ENCODE assay signal across 11 mouse cellular contexts in genomic region chr17:24248641-24249040, GRCm38 (mm10). TPM values are rescaled to one million over a fixed set of nuclear protein-coding genes. Genes with fewer than 3 reads are reported as not detected.
DNase-seq lines count a peak whose midpoint lies in the region; ATAC-seq and TF ChIP-seq lines count a peak whose summit lies in the region.
"Had no signal": no experiment of that assay in that cellular context is flagged by ENCODE, and none has a peak within 500 bp of the region (broad histone marks: within the 10 kb centered on the region; RNA-seq: fewer than 3 reads in every experiment).

No protein-coding gene starts in this region.

- peaks cover 20% of the 10 kb centered on the region for H3K36me3 ChIP-seq in kidney, postnatal 0 days (ENCODE audit: insufficient read depth, low read length)
- H3K36me3 ChIP-seq in liver, embryonic 12.5 days: peaks cover 56% of the 10 kb centered on the region

- H3K27me3 ChIP-seq in kidney, postnatal 0 days (ENCODE audit: insufficient read depth, low read length): no peaks in the 10 kb centered on the region
- H3K27me3 ChIP-seq in liver, embryonic 12.5 days (replicated peaks): no peaks in the 10 kb centered on the region
- H3K27me3 ChIP-seq: embryonic facial prominence, embryonic 12.5 days; neural tube, embryonic 13.5 days had no signal

- H3K4me3 ChIP-seq in kidney, postnatal 0 days (replicated peaks; ENCODE audit: low read depth, low read length): no peak overlapping the region
- peak overlapping the region; percentile 88 for H3K4me3 ChIP-seq in liver, embryonic 12.5 days
- H3K4me3 ChIP-seq: embryonic facial prominence, embryonic 12.5 days; neural tube, embryonic 13.5 days had no signal

- peak; percentile 34 for DNase-seq in cerebellum, adult 9-10 months
- DNase-seq in cerebellum, postnatal 25 days: no peak
- DNase-seq in kidney, postnatal 0 days (ENCODE audit: low spot score): no peak
- DNase-seq in kidney, postnatal 14 days: no peak
- peak; percentile 48 for DNase-seq in 3T3-L1 (ENCODE audit: low read depth, low spot score)
- no peak for DNase-seq in layer of hippocampus, postnatal 36 days
- no peak for DNase-seq in kidney, adult 18-20 months
- DNase-seq: kidney, adult 8-10 months had no signal

- ATAC-seq in kidney, postnatal 0 days (replicated peaks; ENCODE audit: low FRiP score, low read depth): no peak
- ATAC-seq in liver, embryonic 12.5 days: no peak

- WGBS in kidney, postnatal 0 days: 97% methylated on average over 2 of the region's 2 CpGs
- WGBS in liver, embryonic 12.5 days (ENCODE audit: insufficient replicate concordance): 94% methylated on average over 2 of the region's 2 CpGs

- no peaks in the 10 kb centered on the region for H3K9me3 ChIP-seq in kidney, postnatal 0 days (replicated peaks; ENCODE audit: low read length)
- peaks cover 16% of the 10 kb centered on the region for H3K9me3 ChIP-seq in liver, embryonic 12.5 days (replicated peaks)

- no peak overlapping the region for H3K9ac ChIP-seq in kidney, postnatal 0 days (ENCODE audit: low read depth, low read length)
- no peak overlapping the region for H3K9ac ChIP-seq in liver, embryonic 12.5 days
- H3K9ac ChIP-seq: embryonic facial prominence, embryonic 12.5 days; neural tube, embryonic 13.5 days had no signal

- no peak overlapping the region for H3K4me2 ChIP-seq in kidney, postnatal 0 days (ENCODE audit: low read length)
- H3K4me2 ChIP-seq in liver, embryonic 12.5 days: peak overlapping the region; percentile 86
- H3K4me2 ChIP-seq: neural tube, embryonic 13.5 days had no signal

- H3K4me1 ChIP-seq in kidney, postnatal 0 days (replicated peaks; ENCODE audit: insufficient read depth, low read length): no peaks in the 10 kb centered on the region; the same call in 1 of the 2 replicates
- peaks cover 33% of the 10 kb centered on the region for H3K4me1 ChIP-seq in liver, embryonic 12.5 days

- peak; percentile 34; the same call in 1 of the 2 replicates for TF ChIP-seq CTCF in kidney, postnatal 0 days (IDR thresholded peaks at IDR 0.05; ENCODE audit: low read depth)

- H3K27ac ChIP-seq in kidney, postnatal 0 days: no peak overlapping the region
- no peak overlapping the region for H3K27ac ChIP-seq in liver, embryonic 12.5 days
- H3K27ac ChIP-seq: embryonic facial prominence, embryonic 12.5 days; neural tube, embryonic 13.5 days had no signal

RNA-seq across cellular contexts. Expression of gene Ccnf, which starts 2.6 kb away (rescaled TPM):
- 18.3 and 23.2 TPM in 2 replicates for polyA plus RNA-seq in kidney, postnatal 0 days (2015; fragmentation: Nextera tagmentation; extraction: Ambion mirVana)
- polyA plus RNA-seq in liver, embryonic 12.5 days (2016; fragmentation: Nextera tagmentation; extraction: Ambion mirVana): 93.7 and 95.4 TPM in 2 replicates
- 1 to 10 TPM; 4.9 to 6.1 TPM for total RNA-seq in layer of hippocampus, postnatal 36 days (2021)

RNA-seq across cellular contexts. Expression of gene Tedc2, which starts 28.0 kb away (rescaled TPM):
- 6.1 and 6.7 TPM in 2 replicates for polyA plus RNA-seq in kidney, postnatal 0 days (2015; fragmentation: Nextera tagmentation; extraction: Ambion mirVana)
- 12.3 and 12.6 TPM in 2 replicates for polyA plus RNA-seq in liver, embryonic 12.5 days (2016; fragmentation: Nextera tagmentation; extraction: Ambion mirVana)
- 1 to 10 TPM; 8.3 to 9.3 TPM for total RNA-seq in layer of hippocampus, postnatal 36 days (2021)

RNA-seq across cellular contexts. Expression of gene Ntn3, which starts 39.3 kb away (rescaled TPM):
- polyA plus RNA-seq in kidney, postnatal 0 days (2015; fragmentation: Nextera tagmentation; extraction: Ambion mirVana): 2.7 and 4.0 TPM in 2 replicates
- polyA plus RNA-seq in liver, embryonic 12.5 days (2016; fragmentation: Nextera tagmentation; extraction: Ambion mirVana): 2.1 and 2.7 TPM in 2 replicates
- total RNA-seq in layer of hippocampus, postnatal 36 days (2021): 1 to 10 TPM; 8.0 to 9.9 TPM

RNA-seq across cellular contexts. Expression of gene Tbc1d24, which starts 43.3 kb away (rescaled TPM):
- polyA plus RNA-seq in kidney, postnatal 0 days (2015; fragmentation: Nextera tagmentation; extraction: Ambion mirVana): 2.3 and 2.5 TPM in 2 replicates
- polyA plus RNA-seq in liver, embryonic 12.5 days (2016; fragmentation: Nextera tagmentation; extraction: Ambion mirVana): 11.1 and 11.9 TPM in 2 replicates
- total RNA-seq in layer of hippocampus, postnatal 36 days (2021): 10 to 100 TPM; 60.9 to 64.6 TPM

Comparison
In these comparisons a context has a peak if more than half of its experiments do, and no peak if none do; other contexts are left out.
1. DNase-seq: peak in cerebellum, adult 9-10 months (single experiment) and 3T3-L1 (single experiment); none in cerebellum, postnatal 25 days (0 of 2), kidney, postnatal 0 days (single experiment), kidney, postnatal 14 days (single experiment), layer of hippocampus, postnatal 36 days (0 of 2) and kidney, adult 18-20 months (single experiment).